Mouse (Mus musculus) kidney, adult 2 months (tissue): ENCODE measurements around the gene Ccnk. TPM values are rescaled to one million over a fixed set of nuclear protein-coding genes. Genes with fewer than 3 reads are reported as not detected.

Experiments
- DNase-seq: peaks from one replicate; pipeline ENCODE4 v3.0.0; 2021
- H3K27ac ChIP-seq: fragments of 200-500 bp; 2 replicates; pipeline ENCODE4 v1.5.1; 2012; ENCODE audit warnings: low read depth, low read length, control low read depth, inconsistent platforms; ENCODE audit not compliant: insufficient read depth
- H3K27me3 ChIP-seq: fragments of 200-500 bp; replicated peaks from 2 replicates; pipeline ENCODE4 v1.6.1; 2012; ENCODE audit warnings: mild to moderate bottlenecking, moderate library complexity, low read length, inconsistent platforms; ENCODE audit not compliant: control insufficient read depth, insufficient read depth
- H3K36me3 ChIP-seq: fragments of 200-500 bp; 2 replicates; pipeline ENCODE4 v1.6.1; 2012; ENCODE audit warnings: mild to moderate bottlenecking, moderate library complexity, low read length, inconsistent platforms; ENCODE audit not compliant: control insufficient read depth, insufficient read depth
- H3K4me1 ChIP-seq: fragments of 200-500 bp; 2 replicates; pipeline ENCODE4 v1.6.1; 2011; ENCODE audit warnings: low read length; ENCODE audit not compliant: control insufficient read depth, insufficient read depth
- H3K4me3 ChIP-seq: fragments of 200-500 bp; 2 replicates; pipeline ENCODE4 v1.5.1; 2011; ENCODE audit warnings: mild to moderate bottlenecking, low read depth, low read length, control low read depth; ENCODE audit not compliant: insufficient read depth
- CTCF ChIP-seq: fragments of 200-500 bp; conservative IDR thresholded peaks from 2 replicates; pipeline ENCODE4 v1.5.1; 2011; ENCODE audit warnings: low read depth, mild to moderate bottlenecking, control low read depth, low read length, moderate library complexity, mixed read lengths; ENCODE audit not compliant: insufficient read depth, insufficient read length
- POLR2A ChIP-seq: fragments of 200-500 bp; IDR thresholded peaks from one replicate; pipeline ENCODE4 v1.6.1; 2011; ENCODE audit warnings: low read depth, low read length, control low read depth
- WGBS: fragments of 180-500 bp; shearing (Covaris S2); methylation state at CpG from one replicate; pipeline ENCODE4 v1.1.7; 2018; 5-methylcytosine and 5-hydroxymethylcytosine counted together
- polyA plus RNA-seq: library from polyadenylated mRNA; depleted of rRNA; stranded (reverse); fragments of >200 nt; gene quantifications from 2 replicates; pipeline ENCODE4 v1.2.3, GENCODE M21; 2012

Ccnk gene
- polyA plus RNA-seq, 1 experiment = 12.6 TPM

DNA sequence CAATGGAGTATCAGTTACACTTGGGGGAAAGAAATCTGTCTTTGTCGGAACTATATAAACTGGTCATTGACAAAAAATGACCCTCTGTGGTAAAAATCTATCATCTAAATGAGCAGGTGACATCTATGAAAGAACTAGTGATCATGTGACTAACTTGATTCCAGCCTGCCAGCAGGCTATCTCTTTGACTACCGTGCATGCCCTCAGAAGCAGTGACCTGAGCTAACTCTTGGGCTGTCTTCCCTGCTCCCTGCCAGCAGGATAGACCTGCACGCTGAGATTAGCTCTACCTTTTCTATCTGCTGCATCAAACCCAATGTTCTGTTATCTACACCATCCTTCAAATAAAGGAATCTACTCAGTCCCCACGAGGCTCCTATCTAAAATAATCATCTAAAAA is 6.7 kb upstream of the Ccnk start:
- Histone ChIP-seq H3K4me1 (peaks cover 33% of the 10 kb centered on the region), H3K36me3 (no peaks in the 10 kb centered on the region), H3K27ac (no peak overlapping the region), H3K4me3 (no peak overlapping the region), H3K27me3 (no peaks in the 10 kb centered on the region)
- DNase-seq = no peak
- TF ChIP-seq CTCF (no peak), POLR2A (no peak)
- WGBS = 39% methylated on average over 4 of the region's 4 CpGs

DNA sequence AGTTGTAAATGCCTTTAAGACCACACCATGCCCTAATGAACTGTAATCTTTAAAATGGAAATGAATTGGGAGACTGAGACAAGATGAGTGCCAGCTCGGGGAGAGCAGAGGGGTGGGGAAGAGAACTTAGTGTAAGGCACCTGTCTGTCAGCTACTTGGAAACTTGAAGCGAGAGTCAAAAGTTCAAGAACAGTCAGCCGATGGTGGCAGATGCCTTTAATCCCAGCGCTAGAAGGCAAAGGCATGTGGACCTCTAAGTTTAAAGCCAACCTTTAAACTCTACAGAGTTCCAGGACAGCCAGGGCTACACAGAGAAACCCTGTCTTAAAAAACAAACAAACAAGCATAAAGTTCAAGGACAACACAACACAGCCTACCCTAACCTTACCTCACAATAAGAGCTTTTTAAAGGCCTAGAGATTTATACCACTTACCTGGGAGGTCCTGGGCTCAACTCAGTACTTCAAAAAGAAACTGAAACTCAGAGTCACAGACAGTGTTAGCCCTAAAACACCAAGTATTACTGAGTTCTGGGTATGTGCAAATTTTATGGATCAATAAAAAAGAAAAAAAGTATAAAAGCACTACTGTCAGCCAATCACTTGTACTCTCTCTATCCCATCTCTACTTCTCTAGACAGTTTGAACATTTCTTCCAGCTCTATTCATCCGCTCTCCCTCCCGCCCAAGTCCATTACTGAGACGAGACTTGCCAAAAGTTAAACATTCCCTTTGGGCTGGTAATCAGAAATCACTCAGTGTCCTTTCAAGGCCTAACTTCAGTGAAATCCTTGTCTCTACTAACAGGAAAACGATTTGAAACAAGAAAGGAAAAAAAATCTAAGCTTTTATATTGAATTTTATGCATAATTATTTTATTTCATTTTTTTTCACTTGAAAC is 4.5 kb upstream of the Ccnk start:
- Histone ChIP-seq H3K4me3 (no peak overlapping the region), H3K4me1 (peaks cover 33% of the 10 kb centered on the region)
- TF ChIP-seq POLR2A (no peak), CTCF (no peak)

GRCm38 (mm10) chr12:108176366-108176765 is 3.0 kb upstream of the Ccnk start:
- Histone ChIP-seq H3K27me3 (no peaks in the 10 kb centered on the region), H3K36me3 (no peaks in the 10 kb centered on the region), H3K4me3 (no peak overlapping the region), H3K27ac (peak overlapping the region; percentile 44; the same call in 1 of the 2 replicates), H3K4me1 (peaks cover 31% of the 10 kb centered on the region)
- TF ChIP-seq POLR2A = no peak
- peak; percentile 36 for DNase-seq
- 54% methylated on average over 3 of the region's 3 CpGs for WGBS

More for the DNA sequence above, 4.5 kb upstream of the Ccnk start:
- H3K27me3 ChIP-seq = no peaks in the 10 kb centered on the region
- DNase-seq = peak; percentile 68
- no peaks in the 10 kb centered on the region for H3K36me3 ChIP-seq
- peak overlapping the region; percentile 35; the same call in 1 of the 2 replicates for H3K27ac ChIP-seq
- WGBS = 46% methylated on average over 8 of the region's 8 CpGs

GRCm38 (mm10) chr12:108178331-108179245 is 791 bp upstream of the Ccnk start:
- H3K4me1 ChIP-seq = peaks cover 18% of the 10 kb centered on the region
- peak; percentile 44 for DNase-seq
- H3K27me3 ChIP-seq = no peaks in the 10 kb centered on the region
- H3K4me3 ChIP-seq = peak overlapping the region; percentile 94
- H3K36me3 ChIP-seq = no peaks in the 10 kb centered on the region
- TF ChIP-seq CTCF (no peak), POLR2A (no peak)
- under 1% methylated on average over 101 of the region's 103 CpGs for WGBS
- H3K27ac ChIP-seq = peak overlapping the region; percentile 96

DNA sequence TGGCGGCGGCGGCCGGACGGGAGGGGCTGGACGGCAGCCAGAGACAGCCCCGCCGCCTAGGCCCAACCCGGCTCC is 296 bp upstream of the Ccnk start, which contains the start of gene Setd3:
TSS of gene Setd3 (minus strand) at position 69 of the 75 bp plus-strand sequence.
- Histone ChIP-seq H3K4me3 (peak within 1 kb of the TSS; percentile 94), H3K27ac (peak within 1 kb of the TSS; percentile 96), H3K4me1 (peaks cover 18% of the 10 kb centered on the region), H3K36me3 (no peaks in the 10 kb centered on the region), H3K27me3 (no peaks in the 10 kb centered on the region)
- TF ChIP-seq CTCF (no peak), POLR2A (no peak)
- WGBS = 2% methylated on average over 9 of the region's 9 CpGs
- DNase-seq = no peak

DNA sequence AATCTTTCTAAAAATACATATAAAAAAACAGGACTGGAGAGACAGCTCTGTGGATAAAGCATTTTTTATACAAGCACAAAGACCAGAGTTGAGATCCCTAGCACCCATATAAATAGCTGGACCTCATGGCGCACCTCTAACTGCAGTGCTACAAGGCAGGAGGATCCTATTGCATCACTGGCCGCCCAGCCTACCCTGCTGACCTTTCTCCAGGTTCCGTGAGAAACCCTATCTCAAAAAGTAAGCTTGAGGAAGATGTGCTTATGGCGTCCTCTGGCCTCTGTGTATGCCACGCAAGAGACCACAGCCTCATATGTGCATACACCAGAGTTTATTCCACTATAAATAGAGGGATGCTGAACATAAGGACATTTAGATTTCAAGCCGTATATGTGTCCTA is 2.3 kb downstream of the Ccnk start:
- no peak for DNase-seq
- Histone ChIP-seq H3K27me3 (no peaks in the 10 kb centered on the region), H3K4me3 (no peak overlapping the region), H3K36me3 (peaks cover 3% of the 10 kb centered on the region), H3K27ac (no peak overlapping the region), H3K4me1 (peaks cover 8% of the 10 kb centered on the region)
- WGBS = 86% methylated on average over 6 of the region's 6 CpGs
- no peak for TF ChIP-seq CTCF
- TF ChIP-seq POLR2A = no peak

DNA sequence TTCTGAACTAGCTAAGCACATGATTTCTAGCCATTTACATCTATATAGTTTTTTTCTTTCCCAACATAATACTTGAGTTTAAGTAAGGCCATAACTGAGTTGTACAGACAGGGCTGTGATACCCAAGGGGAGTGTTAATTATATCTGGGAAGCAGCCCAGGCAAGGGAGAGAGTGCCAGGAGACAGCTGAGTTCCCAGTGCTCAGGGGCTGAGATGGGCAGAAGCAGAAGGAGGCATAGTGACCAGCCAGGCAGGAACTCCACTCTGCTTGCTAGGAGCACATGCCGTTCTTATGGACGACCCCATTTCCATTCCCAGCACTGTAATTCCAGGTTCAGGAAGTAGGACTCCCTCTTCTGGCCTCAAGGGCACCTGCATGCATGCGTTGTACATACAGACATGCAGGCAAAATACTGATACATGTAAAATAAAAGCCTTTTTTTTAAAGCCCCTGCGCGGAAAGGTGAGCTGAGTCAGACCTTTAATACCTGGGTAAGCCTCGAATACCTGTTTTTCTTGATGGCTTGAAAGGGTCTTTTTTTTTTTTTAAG is 8.2 kb downstream of the Ccnk start:
- no peak overlapping the region for H3K27ac ChIP-seq
- 89% methylated on average over 6 of the region's 6 CpGs for WGBS
- TF ChIP-seq POLR2A (no peak), CTCF (0 out of 2 replicates have a peak, but pooled peaks have one; percentile 21)
- peaks cover 6% of the 10 kb centered on the region for H3K36me3 ChIP-seq
- H3K4me1 ChIP-seq = no peaks in the 10 kb centered on the region
- no peaks in the 10 kb centered on the region for H3K27me3 ChIP-seq
- DNase-seq = no peak
- H3K4me3 ChIP-seq = no peak overlapping the region
